ENCODE assay signal across 24 mouse cellular contexts in the genomic region with DNA sequence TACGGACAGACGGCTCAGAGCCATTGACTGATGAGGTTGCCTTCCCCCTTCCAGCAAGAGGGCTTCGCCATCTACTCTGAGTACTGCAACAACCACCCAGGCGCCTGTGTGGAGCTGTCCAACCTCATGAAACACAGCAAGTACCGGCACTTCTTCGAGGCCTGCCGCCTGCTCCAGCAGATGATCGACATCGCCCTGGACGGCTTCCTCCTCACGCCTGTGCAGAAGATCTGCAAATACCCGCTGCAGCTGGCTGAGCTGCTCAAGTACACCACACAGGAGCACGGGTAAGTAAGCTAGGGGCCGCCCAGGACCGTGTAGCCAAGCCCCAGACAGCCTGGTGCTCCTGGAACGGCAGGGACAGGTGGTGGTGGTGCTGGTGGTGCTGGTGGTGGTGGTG. TPM values are rescaled to one million over a fixed set of nuclear protein-coding genes. Genes with fewer than 3 reads are reported as not detected.
"Had no signal": no experiment of that assay in that cellular context is flagged by ENCODE, and none has a peak within 500 bp of the region (broad histone marks: within the 10 kb centered on the region; RNA-seq: fewer than 3 reads in every experiment).

No protein-coding gene starts in this region.

- H3K9me3 ChIP-seq: kidney, embryonic 15.5 days; limb, embryonic 12.5 days; limb, embryonic 15.5 days; midbrain, embryonic 12.5 days; midbrain, embryonic 15.5 days; neural tube, embryonic 13.5 days; stomach, embryonic 15.5 days had no signal

- H3K36me3 ChIP-seq: midbrain, embryonic 15.5 days had no signal

- H3K27ac ChIP-seq: kidney, embryonic 15.5 days; limb, embryonic 12.5 days; limb, embryonic 15.5 days; liver, embryonic 14.5 days; macrophage; midbrain, embryonic 12.5 days; midbrain, embryonic 15.5 days; neural tube, embryonic 13.5 days; stomach, embryonic 15.5 days had no signal

- H3K4me1 ChIP-seq: kidney, embryonic 15.5 days; limb, embryonic 12.5 days; limb, embryonic 15.5 days; stomach, embryonic 15.5 days had no signal

- H3K27me3 ChIP-seq: kidney, embryonic 15.5 days; limb, embryonic 12.5 days; limb, embryonic 15.5 days; midbrain, embryonic 12.5 days; midbrain, embryonic 15.5 days; neural tube, embryonic 13.5 days; stomach, embryonic 15.5 days had no signal

- H3K4me2 ChIP-seq: kidney, embryonic 15.5 days; limb, embryonic 12.5 days; limb, embryonic 15.5 days; liver, embryonic 11.5 days; lung, embryonic 14.5 days; midbrain, embryonic 12.5 days; midbrain, embryonic 15.5 days; neural tube, embryonic 13.5 days; stomach, embryonic 15.5 days had no signal

- ATAC-seq: liver, postnatal 0 days; lung, postnatal 0 days; midbrain, embryonic 15.5 days had no signal

- DNase-seq: kidney, adult 8-10 months; kidney, postnatal 10 days; kidney, postnatal 36 days; left cerebral cortex, postnatal 4 days; liver, postnatal 0 days; lung, embryonic 14.5 days; retina, postnatal 1 day; right cerebral cortex, postnatal 25 days; spleen, adult 18-20 months; thymus, postnatal 25 days had no signal

- H3K4me3 ChIP-seq: kidney, embryonic 15.5 days; limb, embryonic 12.5 days; limb, embryonic 15.5 days; midbrain, embryonic 12.5 days; midbrain, embryonic 15.5 days; myocyte; neural tube, embryonic 13.5 days; stomach, embryonic 15.5 days had no signal

- H3K9ac ChIP-seq: kidney, embryonic 15.5 days; limb, embryonic 12.5 days; limb, embryonic 15.5 days; liver, embryonic 14.5 days; liver, postnatal 0 days; lung, embryonic 14.5 days; midbrain, embryonic 12.5 days; midbrain, embryonic 15.5 days; neural tube, embryonic 13.5 days; stomach, embryonic 15.5 days had no signal

RNA-seq across cellular contexts. Expression of a gene that starts 16.4 kb away (rescaled TPM):
- total RNA-seq: megakaryocyte-erythroid progenitor cell, adult 5-6 weeks; monocyte, adult 5-6 weeks had no signal
- polyA plus RNA-seq: macrophage, myocyte had no signal
